Mouse (Mus musculus): ENCODE data around the gene Cbx4.

GRCm38 (mm10) chr11:119089235-119090075 lies 3.4 kb upstream of the Cbx4 start:
- TF ChIP-seq CTCF (IDR thresholded peaks at IDR 0.05; ENCODE audit: low read depth) = no peak
- no peak for TF ChIP-seq EP300 (optimal IDR thresholded peaks at IDR 0.05)
